Mouse (Mus musculus) midbrain, embryonic 14.5 days (tissue): Measurements from ENCODE around the gene Zfp629. TPM values are rescaled to one million over a fixed set of nuclear protein-coding genes. Genes with fewer than 3 reads are reported as not detected.
A peak's percentile ranks its signal among the peaks of the same experiment; 100 is the strongest.

ENCODE experiments used
- ATAC-seq: fragments of 200-750 bp; cut with Nextera tagmentation; 2 replicates; pipeline ENCODE4 v1.8.0; 2017; ENCODE audit warnings: moderate number of reproducible peaks, moderate library complexity; ENCODE audit not compliant: low FRiP score, low TSS enrichment
- DNase-seq: peaks from one replicate; pipeline ENCODE4 v3.0.0-alpha.2; 2015
- H3K27ac ChIP-seq: fragments of 300-500 bp; sonication (generic); replicated peaks from 2 replicates; pipeline ENCODE4 v1.5.1; 2014; ENCODE audit warnings: mild to moderate bottlenecking, low read depth, low read length, moderate library complexity
- H3K27me3 ChIP-seq: fragments of 300-500 bp; sonication (generic); 2 replicates; pipeline ENCODE4 v1.6.1; 2014; ENCODE audit warnings: low read length, control low read depth, mixed read lengths; ENCODE audit not compliant: control insufficient read depth, insufficient read depth
- H3K36me3 ChIP-seq: fragments of 300-500 bp; sonication (generic); 2 replicates; pipeline ENCODE4 v1.6.1; 2014; ENCODE audit warnings: low read length, control low read depth; ENCODE audit not compliant: control insufficient read depth, insufficient read depth
- H3K4me1 ChIP-seq: fragments of 300-500 bp; sonication (generic); 2 replicates; pipeline ENCODE4 v1.6.1; 2014; ENCODE audit warnings: mild to moderate bottlenecking, antibody characterized with exemption, low read length, control low read depth; ENCODE audit not compliant: control insufficient read depth, insufficient read depth
- H3K4me2 ChIP-seq: fragments of 300-500 bp; sonication (generic); 2 replicates; pipeline ENCODE4 v1.6.1; 2014; ENCODE audit warnings: mild to moderate bottlenecking, low read length, moderate library complexity
- H3K4me3 ChIP-seq: fragments of 300-500 bp; sonication (generic); replicated peaks from 2 replicates; pipeline ENCODE4 v1.5.1; 2014; ENCODE audit warnings: low read depth, low read length
- H3K9ac ChIP-seq: fragments of 300-500 bp; sonication (generic); replicated peaks from 2 replicates; pipeline ENCODE4 v1.6.1; 2014; ENCODE audit warnings: mild to moderate bottlenecking, low read length, moderate library complexity
- H3K9me3 ChIP-seq: fragments of 300-500 bp; sonication (generic); 2 replicates; pipeline ENCODE4 v1.6.1; 2016; ENCODE audit warnings: low read length, control low read depth, mixed read lengths; ENCODE audit not compliant: control insufficient read depth
- WGBS: fragments of 180-500 bp; shearing (Covaris S2); extraction: QIAGEN DNeasy Blood & Tissue Kit; methylation state at CpG from one replicate; pipeline ENCODE4 v1.1.7; 2014; 5-methylcytosine and 5-hydroxymethylcytosine counted together
- polyA plus RNA-seq: library from polyadenylated mRNA; unstranded; fragments of >200 nt; fragmentation: Nextera tagmentation; extraction: Ambion mirVana; gene quantifications from 2 replicates; pipeline ENCODE4 v1.2.1, GENCODE M21; 2014

The Zfp629 gene
- 22.4 and 31.6 TPM in 2 replicates for polyA plus RNA-seq

GRCm38 (mm10) chr7:127614891-127615843, at the start of gene Zfp629:
Zfp629 (minus strand) TSS chr7:127615797.
- H3K4me1 ChIP-seq, result peaks cover 19% of the 10 kb centered on the region
- peak; percentile 84 for ATAC-seq
- WGBS, result under 1% methylated on average over 48 of the region's 50 CpGs
- H3K4me3 ChIP-seq, result peak within 1 kb of the TSS; percentile 100
- H3K27ac ChIP-seq, result peak within 1 kb of the TSS; percentile 93
- H3K36me3 ChIP-seq, result peaks cover 28% of the 10 kb centered on the region
- peak; percentile 95 for DNase-seq
- peak within 1 kb of the TSS; percentile 87 for H3K4me2 ChIP-seq
- H3K9ac ChIP-seq, result peak within 1 kb of the TSS; percentile 94
- no peaks in the 10 kb centered on the region for H3K9me3 ChIP-seq
- H3K27me3 ChIP-seq, result no peaks in the 10 kb centered on the region

- WGBS, result 84% methylated on average over 6 of the region's 6 CpGs
- ATAC-seq, result no peak
These were observed 47.3 kb upstream of the Zfp629 start for GRCm38 (mm10) chr7:127662926-127663325.

GRCm38 (mm10) chr7:127661833-127662232, 46.2 kb upstream of the Zfp629 start:
- WGBS, result 85% methylated on average over 6 of the region's 6 CpGs
- Histone ChIP-seq H3K9ac (no peak overlapping the region), H3K9me3 (no peaks in the 10 kb centered on the region), H3K36me3 (peaks cover 23% of the 10 kb centered on the region), H3K4me1 (no peaks in the 10 kb centered on the region), H3K4me3 (no peak overlapping the region), H3K27me3 (no peaks in the 10 kb centered on the region), H3K4me2 (no peak overlapping the region), H3K27ac (no peak overlapping the region)
- ATAC-seq (no peak), DNase-seq (no peak)

More at GRCm38 (mm10) chr7:127662926-127663325, 47.3 kb upstream of the Zfp629 start:
- H3K36me3 ChIP-seq, result peaks cover 25% of the 10 kb centered on the region
- no peak overlapping the region for H3K4me3 ChIP-seq
- no peaks in the 10 kb centered on the region for H3K4me1 ChIP-seq
- no peaks in the 10 kb centered on the region for H3K27me3 ChIP-seq
- H3K9me3 ChIP-seq, result no peaks in the 10 kb centered on the region
- DNase-seq, result no peak
- no peak overlapping the region for H3K4me2 ChIP-seq
- H3K9ac ChIP-seq, result no peak overlapping the region
- H3K27ac ChIP-seq, result no peak overlapping the region

- no peak for ATAC-seq
These were observed 45.3 kb upstream of the Zfp629 start for GRCm38 (mm10) chr7:127660882-127661281.

GRCm38 (mm10) chr7:127656946-127657345, 41.3 kb upstream of the Zfp629 start:
- Histone ChIP-seq H3K9ac (no peak overlapping the region), H3K9me3 (no peaks in the 10 kb centered on the region), H3K27ac (no peak overlapping the region), H3K4me3 (no peak overlapping the region), H3K36me3 (no peaks in the 10 kb centered on the region), H3K4me1 (no peaks in the 10 kb centered on the region), H3K4me2 (no peak overlapping the region), H3K27me3 (no peaks in the 10 kb centered on the region)
- ATAC-seq (no peak), DNase-seq (peak; percentile 69)
- 37% methylated on average over 4 of the region's 4 CpGs for WGBS

More at GRCm38 (mm10) chr7:127660882-127661281, 45.3 kb upstream of the Zfp629 start:
- H3K9me3 ChIP-seq, result no peaks in the 10 kb centered on the region
- H3K27ac ChIP-seq, result no peak overlapping the region
- H3K36me3 ChIP-seq, result peaks cover 14% of the 10 kb centered on the region
- H3K4me2 ChIP-seq, result no peak overlapping the region
- WGBS, result 94% methylated on average over 3 of the region's 3 CpGs
- H3K27me3 ChIP-seq, result no peaks in the 10 kb centered on the region
- no peak overlapping the region for H3K4me3 ChIP-seq
- H3K9ac ChIP-seq, result no peak overlapping the region
- DNase-seq, result no peak
- H3K4me1 ChIP-seq, result no peaks in the 10 kb centered on the region

- H3K4me1 ChIP-seq, result no peaks in the 10 kb centered on the region
- H3K9ac ChIP-seq, result no peak overlapping the region
- H3K27ac ChIP-seq, result no peak overlapping the region
- no peaks in the 10 kb centered on the region for H3K9me3 ChIP-seq
- no peak overlapping the region for H3K4me3 ChIP-seq
- no peaks in the 10 kb centered on the region for H3K36me3 ChIP-seq
- no peak for DNase-seq
- no peaks in the 10 kb centered on the region for H3K27me3 ChIP-seq
- no peak overlapping the region for H3K4me2 ChIP-seq
- WGBS, result 76% methylated on average over 10 of the region's 10 CpGs
- ATAC-seq, result no peak
These were observed 38.7 kb upstream of the Zfp629 start for GRCm38 (mm10) chr7:127654318-127654717.

- WGBS, result 16% methylated on average over 18 of the region's 18 CpGs
- DNase-seq (peak; percentile 36), ATAC-seq (no peak)
- Histone ChIP-seq H3K4me2 (peak overlapping the region; percentile 21; the same call in 1 of the 2 replicates), H3K9ac (0 out of 2 replicates have a peak overlapping the region, but pooled peaks have one; percentile 16), H3K4me1 (no peaks in the 10 kb centered on the region), H3K4me3 (no peak overlapping the region), H3K27me3 (no peaks in the 10 kb centered on the region), H3K9me3 (no peaks in the 10 kb centered on the region), H3K36me3 (no peaks in the 10 kb centered on the region), H3K27ac (no peak overlapping the region)
These were observed 36.5 kb upstream of the Zfp629 start for GRCm38 (mm10) chr7:127652050-127652449.

- no peaks in the 10 kb centered on the region for H3K4me1 ChIP-seq
- no peak overlapping the region for H3K9ac ChIP-seq
- H3K36me3 ChIP-seq, result no peaks in the 10 kb centered on the region
- no peak overlapping the region for H3K4me3 ChIP-seq
- no peak for DNase-seq
- no peak for ATAC-seq
- no peak overlapping the region for H3K27ac ChIP-seq
- no peaks in the 10 kb centered on the region for H3K9me3 ChIP-seq
- 77% methylated on average over 2 of the region's 3 CpGs for WGBS
- peak overlapping the region; percentile 21; the same call in 1 of the 2 replicates for H3K4me2 ChIP-seq
- H3K27me3 ChIP-seq, result no peaks in the 10 kb centered on the region
These were observed 36.0 kb upstream of the Zfp629 start for GRCm38 (mm10) chr7:127651624-127652023.
